Mouse (Mus musculus): Measurements from ENCODE around the gene Lrrfip2.

Gene Lrrfip2

DNA sequence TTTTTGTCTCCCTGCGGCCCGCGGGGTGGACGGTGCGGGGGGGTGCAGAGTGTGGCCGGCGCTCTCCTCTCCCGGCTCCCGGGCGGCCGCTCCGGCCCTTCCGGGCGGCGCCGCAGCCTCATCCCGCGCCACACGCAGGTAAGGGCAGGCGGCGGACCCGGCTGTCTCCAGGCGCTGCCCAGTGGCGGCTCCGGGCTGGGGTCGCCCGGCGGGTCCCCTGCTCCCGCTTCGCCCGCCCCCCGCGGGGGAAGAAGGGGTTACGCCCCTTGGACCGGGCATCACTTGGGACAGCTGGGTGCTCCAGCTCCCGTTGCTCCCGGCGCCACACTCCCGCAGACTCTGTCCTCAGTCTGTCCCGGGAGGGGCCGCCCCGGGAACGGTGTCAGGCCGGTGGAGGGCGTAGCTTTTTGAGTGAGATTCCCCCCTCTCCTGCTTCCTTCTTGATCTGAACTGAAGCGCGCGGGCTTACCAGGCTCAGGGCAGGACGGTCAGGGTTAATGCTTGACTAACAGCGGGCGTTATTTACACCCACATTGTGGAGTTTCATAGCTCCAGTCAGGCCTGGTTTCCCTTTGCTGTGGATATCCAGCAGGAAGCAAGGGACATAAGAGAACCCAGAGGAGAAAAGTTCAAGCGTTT, 979 bp downstream of the Lrrfip2 start:
- DNase-seq = peak; percentile 71

DNA sequence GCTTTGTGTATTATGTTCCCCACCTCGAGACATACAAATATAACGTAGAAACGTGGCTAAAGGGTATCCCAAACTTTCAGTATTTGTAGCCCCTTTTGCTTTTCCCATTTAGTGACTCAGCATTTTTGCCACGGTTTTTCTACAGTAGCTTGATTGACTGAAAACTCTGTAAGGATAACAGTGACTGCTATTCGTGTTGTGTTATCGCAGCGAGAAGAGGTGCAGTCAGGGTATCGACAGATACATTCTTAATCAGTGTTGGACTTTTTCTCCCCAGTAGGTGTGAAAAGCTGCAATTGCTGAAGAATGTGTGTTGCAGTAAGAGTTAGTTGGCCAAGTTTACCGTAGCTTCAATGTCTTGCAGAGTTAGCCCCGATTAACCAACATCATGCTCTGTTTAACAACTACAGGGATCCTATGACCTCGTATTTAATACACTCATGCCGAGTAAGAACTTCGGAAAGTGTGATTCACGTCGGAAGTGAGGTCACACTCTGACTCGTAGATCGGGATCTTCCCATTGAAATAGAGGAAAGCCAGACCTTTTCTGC, 1.6 kb downstream of the Lrrfip2 start:
- DNase-seq = peak; percentile 35

DNA sequence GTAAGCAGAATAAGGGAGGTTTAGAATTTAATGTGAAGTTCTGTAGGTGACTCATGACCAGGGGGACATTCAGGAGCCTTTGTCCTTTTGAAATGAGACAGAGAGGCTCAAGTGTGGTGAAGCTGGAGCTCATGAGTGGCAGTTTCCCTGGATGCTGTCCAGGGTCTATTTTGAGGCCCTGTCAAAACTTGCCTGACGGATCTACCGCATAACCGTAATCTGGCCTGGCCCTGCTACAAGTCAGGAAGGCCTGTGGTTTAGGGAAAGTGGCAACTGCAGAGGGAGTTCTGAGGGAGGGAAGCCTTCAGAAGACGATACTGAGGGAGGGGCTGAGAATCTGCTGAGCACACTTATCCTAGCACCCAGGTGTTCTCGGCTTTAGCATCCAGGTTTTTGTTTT, 5.1 kb downstream of the Lrrfip2 start:
- DNase-seq = no peak

DNA sequence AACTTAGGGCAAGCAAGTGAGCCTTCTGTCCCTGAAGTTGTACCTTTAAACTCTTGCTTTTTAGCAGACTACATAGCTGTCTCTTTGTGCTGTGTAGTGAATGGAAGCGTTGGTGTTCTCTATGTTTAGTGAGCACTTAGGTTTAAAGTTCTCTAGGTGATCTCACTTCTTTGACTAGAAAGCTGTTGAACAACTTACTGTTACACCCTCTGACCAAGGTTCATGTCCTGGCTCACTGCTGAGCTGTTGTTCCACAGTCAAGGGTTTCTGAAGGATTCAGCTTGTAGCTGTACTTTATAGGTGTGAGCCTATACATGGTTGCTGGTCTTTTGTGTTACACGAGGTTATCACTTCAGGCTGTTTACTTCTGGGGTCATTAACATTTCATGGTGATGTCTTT, 5.9 kb downstream of the Lrrfip2 start:
- DNase-seq = no peak

DNA sequence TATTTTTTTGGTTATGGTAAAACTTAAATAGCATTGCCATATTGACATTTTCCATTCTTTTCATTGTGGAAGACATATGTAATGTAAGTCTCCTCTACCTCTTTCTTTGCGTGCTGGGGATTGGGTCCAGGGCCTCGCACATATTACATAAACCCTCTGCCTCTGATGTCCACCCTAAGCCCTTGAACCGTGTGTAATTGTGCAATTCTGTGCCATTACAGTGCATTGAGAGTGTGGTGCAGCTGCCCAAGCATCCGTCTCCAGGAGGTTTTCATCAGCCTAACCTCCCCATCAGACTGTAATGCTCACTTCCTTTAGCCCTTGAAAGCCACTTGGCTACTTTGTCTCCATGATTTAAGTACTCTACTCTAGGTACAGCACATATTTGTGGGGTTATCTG, 7.0 kb downstream of the Lrrfip2 start:
- DNase-seq = no peak

DNA sequence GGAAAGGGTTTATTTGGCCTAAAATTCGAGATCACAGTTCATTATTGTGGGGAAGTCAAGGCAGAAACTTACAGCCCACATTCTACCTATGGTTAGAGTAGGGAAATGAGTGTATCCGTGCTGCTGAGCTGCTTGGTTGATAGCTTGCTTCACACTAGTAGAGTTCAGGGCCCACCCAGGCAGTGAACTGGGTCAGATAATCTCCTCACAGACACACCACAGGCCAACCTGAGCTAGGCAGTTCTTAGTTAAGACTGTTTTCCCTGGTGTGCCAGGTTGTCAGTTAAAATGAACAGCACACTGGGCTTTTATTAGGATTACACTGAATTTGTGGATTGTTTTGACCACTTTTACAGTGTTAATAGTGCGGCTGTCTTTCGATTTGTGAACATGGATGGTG, 9.3 kb downstream of the Lrrfip2 start:
- DNase-seq = no peak

DNA sequence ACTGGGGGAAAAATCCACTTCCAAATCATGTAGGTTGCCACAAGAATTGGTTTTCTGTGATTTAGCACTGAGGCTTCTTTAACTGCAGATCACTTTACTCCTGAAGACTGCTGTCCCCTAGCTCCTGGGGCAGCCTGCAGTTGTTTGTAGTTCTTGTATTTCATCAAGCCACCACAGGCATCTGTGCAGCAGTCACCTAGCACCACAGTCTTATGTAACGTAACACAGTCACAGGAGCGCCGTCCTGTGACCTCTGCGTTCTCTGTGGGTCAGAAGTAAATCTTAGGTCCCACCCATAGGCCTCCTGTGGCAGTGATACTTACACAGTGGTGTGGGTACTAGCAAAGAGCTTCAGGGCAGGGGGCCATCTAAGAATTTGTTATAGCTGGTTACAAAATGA, 10.4 kb downstream of the Lrrfip2 start:
- DNase-seq = no peak

DNA sequence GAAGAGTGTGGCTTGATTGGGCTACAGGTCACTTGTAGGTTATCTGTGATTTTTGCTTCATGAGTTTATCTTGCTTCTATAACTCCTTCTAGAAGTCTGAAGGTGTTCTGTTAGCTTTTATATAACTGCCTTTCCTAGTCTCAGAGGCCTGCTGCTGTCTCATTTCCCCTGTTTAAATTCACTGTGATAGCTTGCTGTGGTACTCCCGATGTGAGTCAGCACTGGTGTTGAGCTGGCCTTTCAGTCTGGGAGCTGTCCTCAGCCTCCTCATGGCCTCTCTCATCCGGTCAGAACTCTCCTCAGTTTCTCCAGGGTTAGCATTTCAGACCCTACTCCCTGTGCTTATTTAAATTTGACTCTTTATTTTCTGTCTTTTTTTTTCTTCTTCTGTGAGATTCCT, 12.7 kb downstream of the Lrrfip2 start:
- DNase-seq = no peak

DNA sequence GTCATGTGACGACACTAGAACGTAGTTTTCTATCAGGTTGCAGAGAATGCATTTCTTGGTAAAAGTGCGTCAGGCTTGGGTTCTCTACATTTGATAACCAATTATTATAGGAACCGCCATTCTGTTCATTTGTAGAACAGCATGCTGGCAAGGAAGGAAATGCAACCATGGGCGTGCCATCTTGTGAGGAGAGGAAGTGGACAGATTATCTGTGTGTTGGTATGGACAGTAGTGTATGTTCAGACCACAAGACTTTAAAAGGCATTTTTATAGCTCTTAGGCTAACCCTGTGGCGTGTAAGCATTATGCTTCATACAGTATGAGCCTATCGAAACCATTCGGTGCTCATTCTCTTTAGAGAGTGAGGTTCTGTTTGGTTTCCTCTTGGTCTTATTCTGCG, 20.8 kb downstream of the Lrrfip2 start:
- no peak for DNase-seq

DNA sequence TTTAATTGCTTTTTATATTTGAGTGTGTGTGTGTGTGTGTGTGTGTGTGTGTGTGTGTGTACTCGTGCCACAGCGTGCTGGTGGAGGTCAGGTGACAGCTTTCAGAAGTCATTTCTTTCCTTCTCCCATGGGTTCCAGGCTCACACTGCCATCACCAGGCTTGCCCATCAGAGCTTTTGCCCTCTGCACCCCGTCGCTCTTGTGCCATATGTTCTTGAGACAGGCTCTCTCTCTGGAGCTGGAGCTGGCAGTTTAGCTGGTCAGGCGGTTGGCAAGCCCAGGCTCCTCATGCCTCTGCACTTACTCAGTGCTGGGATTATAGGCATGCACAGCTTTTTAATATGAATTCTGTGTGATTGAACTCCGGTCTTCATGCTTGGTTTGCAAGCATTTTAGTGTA, 25.3 kb downstream of the Lrrfip2 start:
- no peak for DNase-seq

DNA sequence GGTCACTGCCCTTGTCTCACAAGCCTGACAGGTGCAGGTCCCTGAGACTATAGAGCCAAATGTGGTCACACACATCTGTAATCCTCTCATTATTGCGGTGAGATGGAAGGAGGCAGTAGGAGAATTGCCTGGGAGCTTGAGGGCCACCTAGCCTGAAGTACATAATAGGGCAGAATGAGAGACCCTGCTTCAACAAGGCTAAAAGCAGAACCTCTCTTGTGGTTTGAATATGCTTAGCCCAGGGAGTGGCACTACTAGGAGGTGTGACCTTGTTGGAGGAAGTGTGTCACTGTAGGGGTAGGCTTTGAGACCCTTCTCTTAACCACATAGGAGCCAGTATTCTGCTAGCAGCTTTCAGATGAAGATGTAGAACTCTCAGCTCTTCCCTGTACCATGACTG, 26.0 kb downstream of the Lrrfip2 start:
- no peak for DNase-seq

DNA sequence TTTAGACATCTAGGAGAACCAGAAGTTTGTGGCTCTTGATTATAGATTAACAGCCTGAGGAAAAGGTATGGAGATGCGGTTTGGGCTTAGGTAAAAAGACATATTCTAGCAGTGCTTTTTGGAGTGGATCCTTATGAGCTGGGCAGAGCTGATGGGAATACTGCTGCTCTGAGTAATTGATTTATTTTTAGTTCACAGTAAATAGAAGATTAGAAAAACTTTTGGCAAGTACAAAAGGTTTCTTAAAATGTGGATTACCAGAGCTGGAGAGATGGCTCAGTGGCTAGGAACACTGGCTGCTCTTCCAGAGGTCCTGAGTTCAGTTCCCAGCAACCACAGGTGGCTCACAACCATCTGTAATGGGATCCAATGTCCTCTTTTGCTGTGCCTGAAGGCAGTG, 27.3 kb downstream of the Lrrfip2 start:
- no peak for DNase-seq

DNA sequence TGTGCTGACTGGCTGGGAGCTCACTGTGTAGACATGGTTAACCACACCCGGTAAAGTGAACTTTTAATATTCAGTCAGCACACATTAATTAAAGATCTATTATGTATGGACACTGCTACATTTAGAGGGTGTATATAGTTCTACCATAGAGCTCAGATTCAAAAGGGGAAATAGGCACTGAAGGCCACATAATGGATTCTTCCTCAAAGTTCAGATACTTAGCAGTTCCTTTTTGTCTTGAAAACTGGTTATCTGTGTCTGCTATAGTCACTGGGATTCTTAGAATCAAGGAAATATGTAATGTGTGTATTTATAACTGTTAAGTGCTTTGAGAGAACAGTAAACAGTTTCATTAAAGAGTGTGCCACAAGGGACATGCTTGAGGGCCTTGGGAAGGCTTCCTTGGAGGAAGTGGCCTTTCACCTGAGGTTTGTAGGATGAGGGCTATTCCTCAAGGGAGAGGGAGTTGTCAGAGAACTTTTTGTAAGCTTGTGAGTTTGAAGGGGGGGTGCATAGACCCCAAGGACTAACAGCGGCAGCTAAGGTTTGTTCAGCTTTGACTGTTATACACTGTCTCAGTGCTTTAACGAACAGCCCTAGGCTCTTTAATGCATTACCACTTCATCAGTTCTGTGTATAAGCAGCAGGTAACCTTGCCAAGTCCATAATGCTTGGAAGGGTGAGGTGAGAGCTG, 28.3 kb downstream of the Lrrfip2 start:
- DNase-seq = no peak

DNA sequence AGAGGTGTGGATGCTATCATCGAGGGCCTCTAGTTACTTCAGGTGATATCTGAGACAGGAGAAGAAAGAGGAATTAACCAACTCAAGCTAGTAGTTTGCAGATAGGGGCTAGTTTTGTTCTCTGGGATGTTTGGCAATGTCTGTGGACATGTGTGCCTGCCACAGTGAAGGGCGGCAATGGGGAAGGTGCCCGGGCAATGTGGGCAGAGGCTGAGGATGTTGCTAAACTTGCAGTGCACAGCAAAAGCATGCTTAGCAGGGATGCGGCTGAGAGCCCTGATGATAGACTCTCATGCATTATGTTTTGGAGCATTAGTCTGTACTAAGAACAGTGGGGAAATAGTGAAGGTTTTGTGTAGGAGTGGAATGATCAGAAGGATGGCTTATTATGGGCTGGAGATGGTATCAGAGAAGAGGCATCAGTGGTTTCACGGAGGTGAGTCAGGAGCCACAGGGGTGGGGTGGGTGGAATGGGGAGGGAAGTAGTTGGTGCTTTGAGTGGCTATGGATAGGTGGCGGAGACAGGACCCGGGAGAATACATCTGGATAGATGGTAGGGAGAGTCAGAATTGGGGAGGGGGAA, 28.9 kb downstream of the Lrrfip2 start:
- DNase-seq = no peak

DNA sequence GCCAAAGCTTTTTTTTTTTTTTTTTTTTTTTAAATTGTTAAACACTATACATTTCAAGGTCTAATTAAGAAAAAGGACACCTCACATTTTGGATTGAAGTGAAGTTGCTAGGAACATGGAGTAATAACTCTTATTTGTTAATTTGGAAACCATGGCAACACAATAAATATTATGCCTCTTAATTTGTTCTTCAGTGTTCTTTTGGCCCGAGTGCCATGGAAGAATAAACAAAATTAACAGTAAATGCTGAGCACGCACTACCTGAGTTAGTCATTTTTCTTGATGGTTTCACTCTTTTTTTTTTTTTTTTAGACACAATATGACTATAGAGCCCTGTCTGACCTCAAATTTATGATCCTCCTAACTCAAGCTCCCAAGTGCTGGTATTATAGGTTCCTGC, 30.6 kb downstream of the Lrrfip2 start:
- no peak for DNase-seq

DNA sequence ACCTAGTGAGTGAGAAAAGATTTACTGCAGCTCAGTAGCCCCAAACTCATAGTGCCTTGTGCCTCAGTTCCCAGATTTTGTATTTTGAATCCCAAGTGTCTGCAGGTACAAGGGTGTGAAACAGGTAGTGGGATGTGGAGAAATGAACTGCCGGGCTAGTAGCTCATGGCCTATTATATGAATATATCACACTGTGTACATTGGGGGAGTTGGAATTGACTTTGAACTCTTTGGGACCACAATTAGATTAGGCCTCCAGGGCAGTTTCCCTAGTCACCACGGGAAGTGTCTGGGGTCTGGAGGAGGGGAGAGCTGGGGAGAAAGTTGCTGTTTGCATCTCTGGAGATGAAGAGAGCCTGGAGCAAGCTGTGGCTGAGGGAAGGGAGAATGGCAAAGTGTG, 31.0 kb downstream of the Lrrfip2 start:
- DNase-seq = no peak

DNA sequence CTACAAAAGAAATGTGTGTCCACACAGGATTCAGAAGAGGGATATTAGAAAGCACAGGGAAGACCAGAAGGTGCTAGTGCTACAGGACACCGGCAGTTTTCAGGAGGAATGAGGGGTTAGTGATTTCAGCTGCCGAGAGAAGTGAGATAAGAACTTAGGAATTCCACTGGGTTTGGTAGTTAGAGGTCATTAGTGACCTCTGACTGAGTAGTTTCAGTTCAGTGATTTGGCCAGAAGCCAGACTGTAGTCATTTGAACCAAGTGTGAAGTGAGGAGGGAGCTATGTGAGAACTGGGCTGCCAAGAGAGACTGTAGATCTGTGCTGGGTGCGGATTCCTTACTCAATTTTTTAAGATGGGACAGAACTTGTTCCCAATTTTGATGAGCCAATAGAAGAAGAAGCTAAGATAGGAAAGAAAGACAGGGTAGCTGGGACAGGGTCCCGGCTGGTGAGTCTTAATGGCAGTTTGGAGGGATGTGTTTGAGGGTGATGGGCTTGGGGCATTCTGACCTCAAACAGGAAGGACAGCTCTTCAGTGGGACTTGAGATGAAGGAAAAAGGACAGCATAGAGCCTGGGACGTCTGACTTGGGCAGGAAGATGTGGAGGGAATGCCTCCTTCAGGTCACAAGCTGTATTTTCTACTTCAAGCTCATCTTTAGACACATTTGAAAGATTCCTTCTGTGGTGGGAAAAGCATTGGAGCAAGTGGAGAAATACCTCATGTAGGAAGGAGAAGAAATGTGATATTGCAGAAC, 32.0 kb downstream of the Lrrfip2 start:
- DNase-seq = peak; percentile 75

DNA sequence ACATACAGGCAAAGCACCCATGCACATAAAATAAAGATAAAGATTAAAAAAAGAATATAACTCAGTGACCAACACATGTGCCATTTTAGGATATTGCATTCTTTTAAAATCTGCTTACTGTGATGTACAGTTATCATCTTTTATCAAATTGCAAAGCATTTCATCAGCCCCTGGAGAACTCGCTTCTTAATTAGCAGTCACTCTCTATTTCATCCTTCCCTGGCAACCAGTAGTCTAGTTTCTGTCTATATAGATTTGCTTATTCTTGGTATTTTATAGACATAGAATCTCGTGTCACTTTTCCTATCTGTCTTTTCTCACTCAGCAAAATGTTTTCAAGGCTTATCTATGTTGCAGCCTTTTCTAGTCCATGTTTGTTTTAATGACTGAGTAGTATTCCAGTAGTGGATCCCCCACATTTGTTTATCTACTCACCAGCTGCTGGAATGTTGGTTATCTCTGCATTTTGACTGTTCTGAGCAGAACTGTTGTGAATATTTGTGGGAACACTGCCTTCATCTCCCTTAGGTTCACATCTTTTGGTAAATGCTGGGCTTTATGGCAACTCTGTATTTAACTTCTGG, 35.0 kb downstream of the Lrrfip2 start:
- no peak for DNase-seq

DNA sequence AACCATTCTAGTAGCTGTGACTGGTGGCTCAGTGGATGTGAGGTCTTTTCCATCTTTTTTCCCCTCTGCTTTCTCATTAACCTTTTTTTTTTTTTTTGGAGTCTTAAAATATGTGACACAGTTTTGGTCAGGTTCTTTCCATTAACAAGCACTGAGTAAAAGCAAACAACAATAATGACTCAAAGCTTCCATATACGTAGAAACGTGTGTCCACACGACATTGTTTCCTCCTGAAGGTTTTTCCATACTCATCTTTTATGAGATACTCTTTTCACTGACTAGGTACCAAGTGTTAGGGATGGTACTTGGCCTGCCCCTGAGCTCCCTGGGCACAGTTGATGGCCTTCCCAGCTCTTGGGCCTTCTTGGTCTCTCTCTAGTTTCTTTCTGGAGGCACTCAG, 35.6 kb downstream of the Lrrfip2 start:
- no peak for DNase-seq

DNA sequence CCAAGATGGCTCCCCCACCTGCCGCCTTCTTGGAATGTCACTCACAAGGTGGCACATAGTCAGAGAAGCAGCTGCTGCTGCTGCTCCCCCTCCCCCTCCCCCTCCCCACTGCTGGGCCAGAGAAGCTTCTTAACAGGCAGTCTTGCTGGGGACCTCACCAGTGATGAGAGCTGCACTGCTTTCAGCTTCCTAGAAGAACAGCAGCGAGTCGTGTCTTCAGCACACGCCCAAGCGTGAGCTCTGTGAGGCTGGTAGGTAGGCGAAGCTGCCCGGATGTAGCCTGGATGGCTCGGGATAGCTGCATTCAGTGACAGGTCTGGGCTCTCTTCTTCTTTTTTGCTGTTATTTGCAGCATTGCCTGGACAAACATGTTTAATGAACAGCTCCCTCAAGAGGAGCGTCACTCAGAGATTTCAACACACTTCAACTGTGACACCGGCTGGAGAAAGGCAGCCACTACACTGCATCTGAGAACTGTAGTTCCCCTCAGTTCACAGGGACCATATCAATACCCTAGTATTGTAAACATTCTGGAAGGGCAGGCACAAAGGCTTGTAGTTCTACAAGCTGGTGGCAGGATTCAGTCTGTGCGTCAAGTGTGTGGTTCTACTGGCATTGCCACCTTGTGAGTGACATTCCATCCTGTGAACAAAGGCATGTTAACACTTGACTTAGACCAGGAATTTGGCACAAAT, 38.5 kb downstream of the Lrrfip2 start:
- DNase-seq = no peak

DNA sequence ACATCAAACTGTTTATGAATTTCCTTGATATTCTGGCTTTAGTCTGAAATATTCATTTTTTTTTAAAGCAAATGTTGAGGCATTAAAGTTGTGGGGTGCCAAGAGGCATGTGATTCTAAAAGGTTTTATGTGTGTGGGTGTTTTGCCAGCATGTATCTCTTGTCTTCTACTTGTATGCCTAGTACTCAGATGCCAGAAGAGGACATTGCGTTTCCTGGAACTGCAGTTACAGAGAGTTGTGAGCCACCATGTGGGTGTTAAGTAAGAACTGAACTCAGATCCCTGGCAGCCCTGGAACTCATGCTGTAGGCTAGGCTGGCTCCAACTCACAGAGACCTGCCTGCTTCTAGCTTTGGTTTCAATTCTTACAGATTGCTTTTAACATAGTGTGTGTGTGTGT, 42.2 kb downstream of the Lrrfip2 start:
- DNase-seq = no peak

DNA sequence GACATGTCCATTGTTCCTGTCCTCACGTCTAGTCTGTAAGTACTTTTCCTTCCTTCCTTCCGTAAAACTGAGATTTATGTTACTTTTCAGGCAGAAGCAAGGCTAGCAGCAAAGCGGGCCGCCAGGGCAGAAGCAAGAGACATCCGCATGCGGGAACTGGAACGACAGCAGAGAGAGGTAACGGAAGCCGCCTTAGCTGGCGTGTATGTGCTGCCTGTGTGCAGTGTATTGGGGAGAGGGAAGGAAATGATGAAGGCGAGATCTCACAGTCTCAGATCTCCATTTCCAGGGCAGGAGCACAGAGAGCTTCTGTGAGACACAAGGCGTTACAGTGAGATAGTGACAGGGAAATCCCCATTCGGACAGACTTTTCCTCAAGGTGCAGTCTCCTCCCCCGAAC, 43.8 kb downstream of the Lrrfip2 start:
- DNase-seq = no peak

DNA sequence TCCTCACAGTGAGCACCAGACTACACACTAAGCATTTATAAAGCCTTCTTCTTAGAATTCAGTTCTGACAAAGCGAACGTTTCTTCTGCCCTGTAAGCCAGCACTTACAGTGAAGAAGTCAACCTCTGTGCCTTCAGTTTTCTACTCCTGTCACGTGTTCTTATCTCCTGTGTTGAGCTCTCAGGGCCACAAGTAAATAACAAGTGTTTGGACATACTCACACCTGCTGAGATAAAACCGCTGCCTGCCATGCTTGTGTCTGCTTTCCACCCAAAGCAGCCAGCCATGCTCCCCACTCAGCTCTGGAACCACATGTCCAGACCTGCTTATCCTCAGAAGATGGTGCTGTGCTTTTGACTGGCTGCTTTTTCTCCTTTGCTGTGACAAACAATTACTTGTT, 49.2 kb downstream of the Lrrfip2 start:
- no peak for DNase-seq

Data from kidney, postnatal 10 days (tissue).